Mouse (Mus musculus) testis, adult 2 months (tissue): Measurements from ENCODE around the gene Gm1123.

Experiments
- CTCF ChIP-seq: fragments of 200-500 bp; IDR thresholded peaks from 2 replicates; pipeline ENCODE4 v1.5.1; 2012; ENCODE audit warnings: low read depth, mild to moderate bottlenecking, inconsistent platforms, low read length, moderate library complexity; ENCODE audit not compliant: control insufficient read depth, insufficient read depth, insufficient replicate concordance
- POLR2A ChIP-seq: fragments of 200-500 bp; IDR thresholded peaks from 2 replicates; pipeline ENCODE4 v1.6.1; 2012; ENCODE audit warnings: low read depth, mild to moderate bottlenecking, inconsistent platforms, low read length, moderate library complexity; ENCODE audit not compliant: control insufficient read depth

DNA sequence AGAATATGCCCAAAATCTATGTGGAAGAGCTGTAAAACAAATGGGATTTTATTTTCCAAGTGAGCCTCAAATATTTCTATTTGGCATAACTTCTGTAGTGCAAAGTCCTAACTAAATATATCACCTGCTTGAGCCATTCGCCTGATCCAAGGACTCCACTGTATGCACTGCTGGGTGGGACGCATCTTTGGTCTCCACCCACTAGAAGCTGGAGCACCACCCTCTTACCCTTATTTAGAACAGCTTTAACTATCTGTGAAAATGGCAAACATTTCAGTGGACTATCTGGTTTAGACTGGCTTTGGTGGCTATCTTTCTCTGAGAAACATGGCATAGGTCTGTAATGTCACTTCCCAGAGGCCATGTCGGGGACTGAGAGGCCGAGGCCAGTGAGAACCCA, 7.1 kb upstream of the Gm1123 start:
- TF ChIP-seq CTCF = no peak
- no peak for TF ChIP-seq POLR2A
